Mouse (Mus musculus): ENCODE results near the gene Bcl2l13.

DNA sequence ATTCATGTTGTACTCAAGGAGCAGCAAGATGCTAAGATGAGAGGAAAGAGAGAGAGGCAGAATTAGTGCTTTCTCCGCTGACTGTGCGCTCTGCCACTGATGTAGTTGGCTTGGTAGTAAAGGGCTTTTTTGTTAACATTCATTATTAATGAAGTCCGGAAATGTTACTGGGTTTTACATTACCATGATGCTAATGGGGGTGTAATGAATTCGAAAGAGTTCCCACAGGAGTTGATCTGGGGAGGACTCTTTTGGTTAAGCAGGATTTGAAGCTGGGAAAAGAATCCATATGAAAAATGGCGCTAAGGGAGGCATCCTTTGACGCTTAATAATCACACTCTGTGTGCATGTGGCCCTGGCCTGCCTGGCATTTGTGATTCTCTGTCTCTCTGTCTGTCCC lies 48.4 kb downstream of the Bcl2l13 start:
- TF ChIP-seq CTCF (IDR thresholded peaks at IDR 0.05; ENCODE audit: low read depth) (no peak), EP300 (IDR thresholded peaks at IDR 0.05; ENCODE audit: low read depth) (no peak)
